12 mouse cellular contexts compared by ENCODE assay signal in the genomic region with DNA sequence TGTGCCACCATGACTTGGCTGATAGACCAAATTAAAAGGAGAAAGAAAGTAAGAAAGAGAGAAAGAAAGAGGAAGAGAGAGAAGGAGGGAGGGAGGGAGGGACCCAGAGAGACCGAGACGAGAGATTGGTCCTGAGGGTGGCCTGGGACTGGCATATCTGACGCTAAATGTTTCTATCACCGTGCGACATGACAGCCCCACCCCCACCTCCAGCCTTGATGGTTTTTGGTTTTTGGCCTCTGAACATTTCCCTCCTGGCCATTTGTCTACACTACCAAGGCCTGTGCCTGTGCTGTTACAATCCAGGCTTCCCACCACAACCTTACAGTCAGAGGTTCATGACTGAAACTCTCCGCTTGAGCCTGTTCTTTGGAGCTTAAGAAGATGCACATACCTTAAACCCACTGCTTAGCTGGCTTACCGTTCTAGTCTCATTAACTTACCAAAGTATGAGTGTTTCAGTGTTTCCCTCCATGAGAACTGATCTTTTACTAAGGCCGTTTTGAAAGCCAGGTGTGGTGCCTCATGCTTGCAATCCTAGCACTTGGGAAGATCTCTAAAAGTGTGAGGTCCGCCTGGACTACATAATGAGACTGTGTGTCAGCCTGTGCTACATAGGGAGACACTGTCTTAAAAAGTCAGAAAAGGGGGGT. TPM values are rescaled to one million over a fixed set of nuclear protein-coding genes. Genes with fewer than 3 reads are reported as not detected.
"Had no signal": no experiment of that assay in that cellular context is flagged by ENCODE, and none has a peak within 500 bp of the region (broad histone marks: within the 10 kb centered on the region; RNA-seq: fewer than 3 reads in every experiment).

No protein-coding gene starts in this region.

- H3K4me3 ChIP-seq: kidney, embryonic 15.5 days; left cerebral cortex, adult 2 months; liver, embryonic 13.5 days; midbrain, embryonic 12.5 days; midbrain, embryonic 15.5 days; neural tube, embryonic 12.5 days; neural tube, embryonic 15.5 days; stomach, embryonic 15.5 days had no signal

- H3K36me3 ChIP-seq: kidney, embryonic 15.5 days; liver, embryonic 13.5 days; midbrain, embryonic 12.5 days; midbrain, embryonic 15.5 days; neural tube, embryonic 12.5 days; neural tube, embryonic 15.5 days; stomach, embryonic 15.5 days had no signal

- H3K27ac ChIP-seq: left cerebral cortex, adult 2 months; liver, embryonic 13.5 days; midbrain, embryonic 12.5 days; midbrain, embryonic 15.5 days; neural tube, embryonic 12.5 days; neural tube, embryonic 15.5 days; stomach, embryonic 15.5 days had no signal

- H3K4me2 ChIP-seq: kidney, embryonic 15.5 days; liver, embryonic 13.5 days; lung, embryonic 14.5 days; midbrain, embryonic 12.5 days; midbrain, embryonic 15.5 days; neural tube, embryonic 12.5 days; neural tube, embryonic 15.5 days; stomach, embryonic 15.5 days had no signal

- ATAC-seq: lung, postnatal 0 days; midbrain, embryonic 15.5 days had no signal

- H3K9me3 ChIP-seq: kidney, embryonic 15.5 days; liver, embryonic 13.5 days; midbrain, embryonic 12.5 days; midbrain, embryonic 15.5 days; neural tube, embryonic 12.5 days; neural tube, embryonic 15.5 days; stomach, embryonic 15.5 days had no signal

- DNase-seq: right cerebral cortex, postnatal 25 days had no signal

- H3K27me3 ChIP-seq: stomach, embryonic 15.5 days had no signal

- H3K9ac ChIP-seq: kidney, embryonic 15.5 days; liver, embryonic 13.5 days; lung, embryonic 14.5 days; midbrain, embryonic 12.5 days; midbrain, embryonic 15.5 days; neural tube, embryonic 12.5 days; neural tube, embryonic 15.5 days; stomach, embryonic 15.5 days had no signal

RNA-seq across cellular contexts. Expression of gene Ripply3, which starts 3.1 kb away (rescaled TPM):
- total RNA-seq: layer of hippocampus, postnatal 36 days had no signal
